Mouse (Mus musculus): Measurements from ENCODE around the gene Col4a2. TPM values are rescaled to one million over a fixed set of nuclear protein-coding genes. Genes with fewer than 3 reads are reported as not detected.
A peak's percentile ranks its signal among the peaks of the same experiment; 100 is the strongest.

The Col4a2 gene
- polyA plus RNA-seq, 1 experiment from 2014 or later = 52.5 TPM

DNA sequence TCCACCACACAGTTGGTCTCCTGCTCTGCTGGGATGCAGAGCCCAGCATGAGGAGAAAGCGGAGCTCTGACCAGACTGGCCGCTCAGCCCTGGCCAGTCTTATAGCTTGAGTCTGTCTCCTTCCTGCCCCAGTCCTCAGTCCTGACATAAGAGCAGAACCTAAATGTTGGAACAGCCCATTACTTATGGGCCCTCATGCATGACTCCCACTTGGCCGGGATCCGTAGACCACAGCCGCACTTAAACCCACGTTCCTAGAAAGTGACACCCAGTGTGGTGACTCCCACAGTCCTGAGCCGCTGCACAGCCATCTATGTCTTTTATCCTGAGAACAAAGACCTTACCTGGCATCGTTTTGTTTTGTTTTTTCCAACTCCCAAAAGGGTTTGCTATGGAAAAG, 2.0 kb downstream of the Col4a2 start:
- no peak overlapping the region for H3K9ac ChIP-seq
- H3K27me3 ChIP-seq = peaks cover 67% of the 10 kb centered on the region
- H3K36me3 ChIP-seq = no peaks in the 10 kb centered on the region
- no peaks in the 10 kb centered on the region for H3K9me3 ChIP-seq
- H3K4me2 ChIP-seq = peak overlapping the region; percentile 80
- H3K27ac ChIP-seq (replicated peaks) = no peak overlapping the region
- no peak for ATAC-seq (ENCODE audit: low read depth)
- 81% methylated on average over 8 of the region's 8 CpGs for WGBS
- H3K4me1 ChIP-seq (replicated peaks) = peaks cover 37% of the 10 kb centered on the region
- peak overlapping the region; percentile 57 for H3K4me3 ChIP-seq

- H3K4me1 ChIP-seq (replicated peaks) = peaks cover 37% of the 10 kb centered on the region
- H3K27ac ChIP-seq (replicated peaks) = peak overlapping the region; percentile 23; the same call in 1 of the 2 replicates
- H3K9ac ChIP-seq = no peak overlapping the region
- 77% methylated on average over 16 of the region's 16 CpGs for WGBS
- 0 out of 2 replicates have a peak overlapping the region, but pooled peaks have one; percentile 57 for H3K4me3 ChIP-seq
- no peak for ATAC-seq (ENCODE audit: low read depth)
- H3K27me3 ChIP-seq = peaks cover 60% of the 10 kb centered on the region
- H3K4me2 ChIP-seq = peak overlapping the region; percentile 80
- no peaks in the 10 kb centered on the region for H3K9me3 ChIP-seq
- H3K36me3 ChIP-seq = no peaks in the 10 kb centered on the region
These were observed 2.8 kb downstream of the Col4a2 start for GRCm38 (mm10) chr8:11315179-11315943.

- Histone ChIP-seq H3K4me2 (peak overlapping the region; percentile 80), H3K4me1 (replicated peaks) (peaks cover 37% of the 10 kb centered on the region)
These were observed 3.5 kb downstream of the Col4a2 start for GRCm38 (mm10) chr8:11316118-11316517.

DNA sequence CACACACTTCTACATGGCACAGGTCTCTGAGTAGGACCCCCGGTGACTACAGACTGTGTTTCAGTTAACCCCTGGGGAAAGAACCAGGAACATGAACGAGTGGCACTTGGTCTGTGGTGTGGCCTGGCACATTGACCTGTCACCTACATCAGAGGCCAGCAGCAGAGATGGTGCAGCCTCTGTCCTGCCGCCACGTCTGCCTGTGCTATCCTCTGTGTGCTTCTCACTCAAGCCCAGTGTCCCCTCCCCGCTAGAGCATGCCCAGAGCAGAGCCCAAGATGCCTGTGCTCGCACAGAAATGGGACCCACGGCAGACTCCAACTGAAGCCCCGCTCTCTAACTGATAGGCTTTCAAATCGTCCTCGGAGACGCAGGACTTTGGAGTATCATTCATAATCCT, 6.8 kb downstream of the Col4a2 start:
- no peaks in the 10 kb centered on the region for H3K9me3 ChIP-seq
- ATAC-seq (ENCODE audit: low read depth) = no peak
- 88% methylated on average over 11 of the region's 11 CpGs for WGBS

More at GRCm38 (mm10) chr8:11316118-11316517, 3.5 kb downstream of the Col4a2 start:
- Histone ChIP-seq H3K9ac (no peak overlapping the region), H3K9me3 (no peaks in the 10 kb centered on the region), H3K4me3 (no peak overlapping the region), H3K36me3 (no peaks in the 10 kb centered on the region), H3K27me3 (peaks cover 52% of the 10 kb centered on the region), H3K27ac (replicated peaks) (0 out of 2 replicates have a peak overlapping the region, but pooled peaks have one; percentile 23)
- no peak for ATAC-seq (ENCODE audit: low read depth)
- WGBS = 63% methylated on average over 6 of the region's 6 CpGs

GRCm38 (mm10) chr8:11321841-11322240, 9.2 kb downstream of the Col4a2 start:
- Histone ChIP-seq H3K27ac (replicated peaks) (no peak overlapping the region), H3K4me1 (replicated peaks) (peaks cover 3% of the 10 kb centered on the region; the same call in 1 of the 2 replicates), H3K4me3 (no peak overlapping the region), H3K9ac (no peak overlapping the region), H3K27me3 (no peaks in the 10 kb centered on the region), H3K4me2 (no peak overlapping the region), H3K36me3 (no peaks in the 10 kb centered on the region), H3K9me3 (no peaks in the 10 kb centered on the region)
- whole genome bisulfite sequencing = 86% methylated on average over 7 of the region's 7 CpGs
- ATAC-seq (ENCODE audit: low read depth) = no peak

More for the DNA sequence above, 6.8 kb downstream of the Col4a2 start:
- H3K4me2 ChIP-seq = no peak overlapping the region
- no peaks in the 10 kb centered on the region for H3K36me3 ChIP-seq
- H3K9ac ChIP-seq = no peak overlapping the region
- no peak overlapping the region for H3K27ac ChIP-seq (replicated peaks)
- H3K4me3 ChIP-seq = no peak overlapping the region
- peaks cover 19% of the 10 kb centered on the region for H3K27me3 ChIP-seq
- H3K4me1 ChIP-seq (replicated peaks) = peaks cover 7% of the 10 kb centered on the region; the same call in 1 of the 2 replicates

DNA sequence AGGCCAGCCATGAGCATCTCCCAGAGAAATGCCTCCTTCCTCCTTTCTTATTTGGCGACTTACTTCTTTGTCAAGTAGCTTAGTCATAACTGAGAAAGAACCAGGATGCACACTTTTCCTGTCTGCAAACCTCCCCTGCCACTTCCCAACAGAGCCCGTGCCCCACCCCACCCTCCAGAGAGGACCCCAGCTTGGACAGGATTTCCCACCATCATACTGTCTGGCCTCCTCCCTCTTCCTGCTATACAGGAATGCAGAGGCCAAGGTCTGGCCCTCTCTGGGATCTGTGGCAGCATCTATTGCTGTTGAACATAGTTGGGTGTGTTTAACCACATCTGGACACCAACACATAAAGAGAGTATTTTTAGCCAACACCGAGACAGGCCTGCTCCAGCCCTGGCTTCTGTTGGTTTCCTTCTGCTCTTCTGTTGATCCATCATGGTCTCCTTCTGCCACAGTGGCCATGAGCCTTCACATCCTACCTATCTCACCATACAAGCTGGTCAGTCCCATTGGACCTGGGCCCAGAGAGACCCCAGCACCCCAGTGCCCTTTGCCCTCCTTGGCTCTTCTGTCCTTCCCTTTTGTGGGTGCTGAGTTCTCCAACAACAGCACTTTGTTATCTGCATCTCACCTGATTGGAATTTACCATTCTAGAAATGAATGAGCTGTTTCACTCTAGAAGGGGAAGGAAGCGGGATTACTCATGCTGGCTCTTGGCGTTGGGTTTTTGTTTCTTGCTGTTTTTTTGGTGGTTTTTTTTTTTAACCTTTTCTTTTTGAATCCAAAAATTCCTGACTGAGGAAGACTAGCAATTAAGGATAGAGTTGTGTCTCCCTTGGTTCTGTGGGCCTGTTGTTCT, 10.3 kb downstream of the Col4a2 start:
- H3K36me3 ChIP-seq = no peaks in the 10 kb centered on the region
- no peak overlapping the region for H3K27ac ChIP-seq (replicated peaks)
- no peak overlapping the region for H3K9ac ChIP-seq
- WGBS = 86% methylated on average over 5 of the region's 5 CpGs
- H3K9me3 ChIP-seq = no peaks in the 10 kb centered on the region
- H3K4me3 ChIP-seq = no peak overlapping the region
- no peaks in the 10 kb centered on the region for H3K27me3 ChIP-seq
- H3K4me1 ChIP-seq (replicated peaks) = peaks cover 5% of the 10 kb centered on the region; the same call in 1 of the 2 replicates
- no peak for ATAC-seq (ENCODE audit: low read depth)
- H3K4me2 ChIP-seq = no peak overlapping the region

GRCm38 (mm10) chr8:11323681-11324080, 11.1 kb downstream of the Col4a2 start:
- Histone ChIP-seq H3K27ac (replicated peaks) (no peak overlapping the region), H3K27me3 (no peaks in the 10 kb centered on the region), H3K4me2 (no peak overlapping the region), H3K9ac (no peak overlapping the region), H3K4me3 (no peak overlapping the region), H3K9me3 (no peaks in the 10 kb centered on the region), H3K4me1 (replicated peaks) (peaks cover 5% of the 10 kb centered on the region; the same call in 1 of the 2 replicates), H3K36me3 (no peaks in the 10 kb centered on the region)
- ATAC-seq (ENCODE audit: low read depth) = no peak
- WGBS = 77% methylated on average over 1 of the region's 1 CpGs

DNA sequence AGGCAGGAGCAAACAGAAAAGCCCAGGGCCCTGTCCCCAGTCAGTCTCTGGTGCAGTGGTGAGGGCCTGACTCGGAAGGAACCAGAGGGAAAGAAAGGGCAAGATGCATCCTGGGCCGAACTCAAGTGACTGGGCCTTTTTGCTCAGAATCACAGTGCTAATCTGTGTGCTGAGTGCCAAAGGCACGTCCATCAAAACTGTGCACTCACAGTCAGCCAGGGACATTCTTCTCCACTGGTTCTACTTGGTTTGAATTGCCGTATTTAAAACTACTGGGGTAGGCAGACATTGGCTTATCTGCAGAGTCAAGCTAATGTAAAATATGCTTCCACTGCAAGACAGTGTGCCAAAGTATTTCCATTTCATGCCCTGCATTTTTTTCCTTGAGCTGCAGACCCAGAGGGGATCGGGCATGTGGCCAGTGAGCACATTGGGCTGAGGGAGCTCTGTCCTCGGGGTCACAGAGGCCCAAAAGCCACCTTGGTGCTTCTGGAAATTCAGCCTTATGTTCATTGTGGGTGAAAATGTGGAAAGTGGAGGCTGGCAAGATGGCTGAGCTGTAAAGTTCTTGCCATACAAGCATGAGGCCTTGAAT, 12.3 kb downstream of the Col4a2 start:
- no peak overlapping the region for H3K27ac ChIP-seq (replicated peaks)
- H3K9me3 ChIP-seq = no peaks in the 10 kb centered on the region
- no peak for ATAC-seq (ENCODE audit: low read depth)
- H3K36me3 ChIP-seq = no peaks in the 10 kb centered on the region
- WGBS = 80% methylated on average over 6 of the region's 6 CpGs
- no peak overlapping the region for H3K9ac ChIP-seq
- peaks cover 5% of the 10 kb centered on the region; the same call in 1 of the 2 replicates for H3K4me1 ChIP-seq (replicated peaks)
- H3K4me2 ChIP-seq = no peak overlapping the region
- H3K4me3 ChIP-seq = no peak overlapping the region
- H3K27me3 ChIP-seq = no peaks in the 10 kb centered on the region

- H3K27ac ChIP-seq (replicated peaks) = no peak overlapping the region
- H3K9me3 ChIP-seq = no peaks in the 10 kb centered on the region
- ATAC-seq (ENCODE audit: low read depth) = no peak
- H3K36me3 ChIP-seq = no peaks in the 10 kb centered on the region
- no peak overlapping the region for H3K4me2 ChIP-seq
- WGBS = 52% methylated on average over 4 of the region's 4 CpGs
- H3K4me3 ChIP-seq = no peak overlapping the region
- H3K9ac ChIP-seq = no peak overlapping the region
- no peaks in the 10 kb centered on the region for H3K27me3 ChIP-seq
- H3K4me1 ChIP-seq (replicated peaks) = peaks cover 12% of the 10 kb centered on the region; the same call in 1 of the 2 replicates
These were observed 14.7 kb downstream of the Col4a2 start for GRCm38 (mm10) chr8:11327298-11327697.

- Histone ChIP-seq H3K27me3 (no peaks in the 10 kb centered on the region), H3K4me1 (replicated peaks) (peaks cover 12% of the 10 kb centered on the region; the same call in 1 of the 2 replicates), H3K4me3 (no peak overlapping the region), H3K27ac (replicated peaks) (no peak overlapping the region), H3K36me3 (no peaks in the 10 kb centered on the region), H3K4me2 (no peak overlapping the region), H3K9ac (no peak overlapping the region), H3K9me3 (no peaks in the 10 kb centered on the region)
- WGBS = 72% methylated on average over 5 of the region's 5 CpGs
- no peak for ATAC-seq (ENCODE audit: low read depth)
These were observed 15.3 kb downstream of the Col4a2 start for GRCm38 (mm10) chr8:11327722-11328417.

DNA sequence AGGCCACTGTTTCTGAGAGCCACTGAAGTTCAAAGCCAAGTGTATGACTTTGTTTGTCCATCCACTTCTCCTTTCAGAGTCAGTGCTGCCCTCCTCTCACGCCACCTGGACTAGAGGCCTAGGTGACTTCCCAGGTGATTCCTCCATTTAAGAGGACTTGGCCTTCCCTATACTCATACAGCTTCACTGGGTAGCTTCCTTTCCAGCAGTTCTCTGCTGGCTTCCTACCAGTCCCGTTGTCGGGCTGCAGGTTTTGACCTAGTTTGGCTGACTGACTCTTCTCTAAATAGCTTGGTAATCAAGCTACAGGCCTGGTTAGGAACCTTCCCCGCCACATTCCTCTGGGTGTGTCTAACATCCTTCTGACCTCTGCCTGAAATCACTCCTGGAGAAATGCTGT, 19.0 kb downstream of the Col4a2 start:
- Histone ChIP-seq H3K27me3 (no peaks in the 10 kb centered on the region), H3K4me2 (no peak overlapping the region), H3K36me3 (no peaks in the 10 kb centered on the region), H3K9ac (no peak overlapping the region), H3K27ac (replicated peaks) (no peak overlapping the region), H3K4me1 (replicated peaks) (peaks cover 14% of the 10 kb centered on the region; the same call in 1 of the 2 replicates), H3K4me3 (no peak overlapping the region), H3K9me3 (no peaks in the 10 kb centered on the region)
- WGBS = 73% methylated on average over 4 of the region's 4 CpGs
- no peak for ATAC-seq (ENCODE audit: low read depth)

Measured in neural tube, embryonic 13.5 days (tissue).